Mouse (Mus musculus): ENCODE results near the gene Dnajc6. TPM values are rescaled to one million over a fixed set of nuclear protein-coding genes. Genes with fewer than 3 reads are reported as not detected.

The Dnajc6 gene
- polyA plus RNA-seq, 1 experiment from 2014 or later, result 1.7 TPM

DNA sequence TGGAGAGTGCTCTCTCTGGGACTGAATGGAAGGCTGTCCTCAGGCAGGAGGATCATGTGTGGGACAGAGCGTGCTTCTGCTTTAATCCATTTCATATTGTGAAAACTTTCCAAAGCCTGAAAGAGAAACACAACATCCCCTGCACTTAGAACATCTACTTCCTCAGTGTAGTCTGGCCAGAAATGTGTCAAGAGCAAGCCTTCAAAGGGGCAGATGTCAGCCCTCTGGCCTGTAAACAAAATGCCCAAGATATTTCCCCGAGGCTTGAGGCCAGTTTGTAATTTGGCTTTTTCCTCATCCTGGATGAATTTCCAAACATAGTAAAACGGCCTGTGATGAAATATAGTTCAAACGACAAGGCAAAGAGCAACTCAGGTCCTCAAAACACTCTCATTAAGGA lies 179.3 kb downstream of the Dnajc6 start:
- no peak overlapping the region for H3K9ac ChIP-seq
- 48% methylated on average over 4 of the region's 4 CpGs for WGBS
- H3K4me3 ChIP-seq (replicated peaks), result no peak overlapping the region
- no peaks in the 10 kb centered on the region for H3K4me1 ChIP-seq
- no peak overlapping the region for H3K27ac ChIP-seq
- no peaks in the 10 kb centered on the region for H3K36me3 ChIP-seq
- no peak for ATAC-seq (ENCODE audit: insufficient read depth, low FRiP score, low read depth)
- no peaks in the 10 kb centered on the region for H3K27me3 ChIP-seq (replicated peaks)
- no peaks in the 10 kb centered on the region for H3K9me3 ChIP-seq
- no peak overlapping the region for H3K4me2 ChIP-seq

DNA sequence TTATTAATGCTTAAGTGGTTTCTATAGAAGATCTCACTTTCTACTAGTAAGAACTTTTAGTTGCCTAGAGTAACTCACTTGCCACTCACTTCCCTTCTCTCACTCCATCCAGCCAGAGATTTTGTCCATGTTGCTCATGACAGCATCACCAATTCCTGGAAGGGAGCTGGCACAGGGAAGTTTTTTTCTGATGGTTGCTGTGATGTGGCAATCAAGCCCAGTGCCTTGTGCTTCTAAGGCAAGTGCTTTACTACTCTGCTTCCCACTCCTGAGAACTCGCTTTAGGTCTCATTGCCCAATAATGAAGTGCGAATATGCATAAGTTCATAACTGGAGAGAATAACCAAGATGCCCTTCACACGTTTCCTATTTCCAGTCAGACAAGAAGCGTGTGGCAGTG lies 186.2 kb downstream of the Dnajc6 start:
- no peak overlapping the region for H3K4me3 ChIP-seq (replicated peaks)
- ATAC-seq (ENCODE audit: insufficient read depth, low FRiP score, low read depth), result no peak
- H3K4me2 ChIP-seq, result no peak overlapping the region
- H3K36me3 ChIP-seq, result no peaks in the 10 kb centered on the region
- no peak overlapping the region for H3K27ac ChIP-seq
- H3K9ac ChIP-seq, result no peak overlapping the region
- no peaks in the 10 kb centered on the region for H3K4me1 ChIP-seq
- no peaks in the 10 kb centered on the region for H3K27me3 ChIP-seq (replicated peaks)
- 90% methylated on average over 4 of the region's 4 CpGs for WGBS
- H3K9me3 ChIP-seq, result no peaks in the 10 kb centered on the region

DNA sequence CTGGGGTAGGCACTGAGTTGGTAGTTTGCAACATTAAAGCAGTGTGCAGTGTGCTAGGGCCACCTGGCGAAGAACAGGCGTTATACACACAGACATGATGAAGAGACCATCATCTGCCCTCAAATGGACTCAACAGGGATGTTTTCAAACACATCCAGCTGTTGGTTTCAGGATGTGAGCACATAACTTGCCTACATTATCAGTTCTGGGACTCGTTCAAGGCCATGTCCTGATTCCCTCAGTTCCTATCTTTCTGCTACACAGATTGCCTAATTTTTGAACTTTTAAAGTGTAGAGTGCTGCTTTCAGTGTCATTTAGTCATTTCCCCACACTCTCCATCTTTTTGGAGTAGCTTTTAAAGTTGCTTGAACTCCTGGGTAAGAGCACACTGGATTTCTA lies 186.6 kb downstream of the Dnajc6 start:
- Histone ChIP-seq H3K27me3 (replicated peaks) (no peaks in the 10 kb centered on the region), H3K4me3 (replicated peaks) (no peak overlapping the region), H3K9ac (no peak overlapping the region), H3K4me1 (no peaks in the 10 kb centered on the region), H3K9me3 (no peaks in the 10 kb centered on the region), H3K4me2 (no peak overlapping the region), H3K27ac (no peak overlapping the region), H3K36me3 (no peaks in the 10 kb centered on the region)
- no peak for ATAC-seq (ENCODE audit: insufficient read depth, low FRiP score, low read depth)
- 73% methylated on average over 3 of the region's 3 CpGs for WGBS

DNA sequence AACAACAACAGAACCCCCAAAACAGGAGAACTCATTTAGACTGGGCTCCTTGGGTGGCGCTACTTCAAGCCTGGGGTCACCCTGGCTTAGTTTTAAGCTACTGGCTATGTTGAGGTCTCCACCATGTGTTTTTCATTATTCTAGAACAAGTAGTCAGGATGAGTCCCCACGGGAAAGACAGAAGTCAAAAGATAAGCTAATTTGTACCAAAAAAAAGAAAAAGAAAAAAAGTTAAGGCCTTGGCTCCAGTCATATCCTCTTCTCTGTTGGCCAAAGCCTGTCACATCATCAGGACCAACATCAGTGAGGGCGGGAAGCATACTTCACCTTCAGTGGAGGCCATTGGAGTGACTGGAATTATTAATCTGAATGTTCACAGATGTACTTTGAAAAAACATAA lies 188.4 kb downstream of the Dnajc6 start:
- H3K27ac ChIP-seq, result no peak overlapping the region
- no peaks in the 10 kb centered on the region for H3K9me3 ChIP-seq
- H3K36me3 ChIP-seq, result no peaks in the 10 kb centered on the region
- H3K4me3 ChIP-seq (replicated peaks), result no peak overlapping the region
- 81% methylated on average over 3 of the region's 3 CpGs for WGBS
- no peak overlapping the region for H3K4me2 ChIP-seq
- no peaks in the 10 kb centered on the region for H3K4me1 ChIP-seq
- no peak for ATAC-seq (ENCODE audit: insufficient read depth, low FRiP score, low read depth)
- H3K27me3 ChIP-seq (replicated peaks), result no peaks in the 10 kb centered on the region
- no peak overlapping the region for H3K9ac ChIP-seq

DNA sequence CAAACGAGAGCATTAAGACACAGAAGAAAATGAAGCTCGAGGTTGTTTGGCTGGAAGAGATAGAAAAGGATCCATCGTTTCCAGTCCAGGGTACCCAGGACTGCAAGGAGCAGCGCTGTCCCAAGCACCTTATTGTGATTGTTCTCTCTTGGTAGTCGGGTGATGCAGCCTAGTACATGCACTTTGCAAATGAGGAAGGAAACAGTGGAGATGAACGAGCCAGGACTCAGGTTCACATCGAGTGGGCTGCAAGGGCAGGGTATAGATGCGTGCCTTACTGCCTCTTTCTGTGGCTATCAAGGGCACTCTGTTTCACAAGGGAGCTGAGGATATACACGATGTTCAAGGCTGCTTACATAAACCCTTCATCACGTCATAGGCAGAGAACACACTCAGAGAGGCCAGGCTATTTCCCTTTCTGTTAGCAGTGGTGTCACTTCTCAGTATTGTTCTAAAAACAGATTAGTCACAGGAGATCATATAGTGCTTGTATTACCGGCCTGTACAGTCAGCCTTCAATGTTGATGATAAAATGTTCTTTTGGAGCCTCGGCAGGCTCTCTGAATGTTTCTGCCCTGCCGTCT lies 189.9 kb downstream of the Dnajc6 start:
- no peaks in the 10 kb centered on the region for H3K36me3 ChIP-seq
- H3K4me1 ChIP-seq, result no peaks in the 10 kb centered on the region
- H3K9ac ChIP-seq, result no peak overlapping the region
- no peak overlapping the region for H3K4me2 ChIP-seq
- H3K27me3 ChIP-seq (replicated peaks), result no peaks in the 10 kb centered on the region
- H3K9me3 ChIP-seq, result no peaks in the 10 kb centered on the region
- ATAC-seq (ENCODE audit: insufficient read depth, low FRiP score, low read depth), result no peak
- H3K4me3 ChIP-seq (replicated peaks), result no peak overlapping the region
- whole genome bisulfite sequencing, result 71% methylated on average over 13 of the region's 13 CpGs
- H3K27ac ChIP-seq, result no peak overlapping the region

DNA sequence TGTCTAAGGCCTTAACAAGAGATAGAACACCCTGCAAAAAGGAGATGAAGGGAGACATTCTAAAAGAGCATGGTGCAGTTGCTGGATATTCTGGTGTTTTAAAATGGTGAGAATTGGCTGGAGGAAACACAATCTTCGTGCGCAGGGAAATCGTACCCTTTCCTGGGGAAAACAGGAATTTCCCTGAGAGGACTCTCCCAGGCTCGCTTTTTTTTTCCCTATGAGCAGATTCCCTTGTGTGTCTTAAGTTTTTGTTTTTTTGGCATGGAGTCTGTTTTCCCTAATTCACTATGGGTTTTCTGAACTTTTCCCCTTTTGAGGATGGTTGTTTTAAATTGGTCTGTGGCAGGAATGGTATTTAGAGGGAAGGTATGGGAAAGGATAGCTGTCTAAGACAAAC lies 192.8 kb downstream of the Dnajc6 start:
- Histone ChIP-seq H3K36me3 (no peaks in the 10 kb centered on the region), H3K4me2 (no peak overlapping the region), H3K4me1 (no peaks in the 10 kb centered on the region), H3K9me3 (no peaks in the 10 kb centered on the region), H3K27me3 (replicated peaks) (no peaks in the 10 kb centered on the region), H3K9ac (no peak overlapping the region), H3K4me3 (replicated peaks) (no peak overlapping the region), H3K27ac (no peak overlapping the region)
- WGBS, result 89% methylated on average over 4 of the region's 4 CpGs
- no peak for ATAC-seq (ENCODE audit: insufficient read depth, low FRiP score, low read depth)

GRCm38 (mm10) chr4:101689645-101690044 lies 193.2 kb downstream of the Dnajc6 start:
- H3K27me3 ChIP-seq (replicated peaks), result no peaks in the 10 kb centered on the region
- WGBS, result 64% methylated on average over 5 of the region's 5 CpGs
- no peak overlapping the region for H3K4me3 ChIP-seq (replicated peaks)
- no peak for ATAC-seq (ENCODE audit: insufficient read depth, low FRiP score, low read depth)
- H3K4me2 ChIP-seq, result no peak overlapping the region
- no peaks in the 10 kb centered on the region for H3K36me3 ChIP-seq
- H3K27ac ChIP-seq, result no peak overlapping the region
- H3K9ac ChIP-seq, result no peak overlapping the region
- no peaks in the 10 kb centered on the region for H3K4me1 ChIP-seq
- no peaks in the 10 kb centered on the region for H3K9me3 ChIP-seq

Other genes starting within 250 kb of the Dnajc6 start
- 84.5 and 91.5 TPM in 2 replicates for gene Jak1, start 231.4 kb upstream of the Dnajc6 start, polyA plus RNA-seq (2015; fragmentation: Nextera tagmentation; extraction: Ambion mirVana)
- gene Ak4, start 77.4 kb upstream of the Dnajc6 start, polyA plus RNA-seq (2015; fragmentation: Nextera tagmentation; extraction: Ambion mirVana), result 20.7 and 23.4 TPM in 2 replicates
- gene Leprot, start 151.1 kb downstream of the Dnajc6 start, polyA plus RNA-seq (2015; fragmentation: Nextera tagmentation; extraction: Ambion mirVana), result 86.9 and 87.0 TPM in 2 replicates
- 2.3 and 3.0 TPM in 2 replicates for gene Lepr, start 220.8 kb downstream of the Dnajc6 start, polyA plus RNA-seq (2015; fragmentation: Nextera tagmentation; extraction: Ambion mirVana)

Measured in stomach, embryonic 15.5 days (tissue).